Mouse (Mus musculus) retina, embryonic 14.5 days (tissue): Measurements from ENCODE around the gene Rad51d.
A peak's percentile ranks its signal among the peaks of the same experiment; 100 is the strongest.
"Not testable (repeated sequence)": the region's sequence is repeated elsewhere in the genome, so short reads cannot be mapped to it uniquely, and the experiment has no call there.

Source experiments
- DNase-seq: peaks from one replicate; pipeline ENCODE4 v3.0.0-alpha.2; 2015; ENCODE audit warnings: low spot score

Gene Rad51d

GRCm38 (mm10) chr11:82890342-82890762, at the start of gene Rad51d:
Gene Rad51d (minus strand): TSS chr11:82890614.
- peak; percentile 97 for DNase-seq

- DNase-seq = no peak
These were observed 42.8 kb upstream of the Rad51d start for GRCm38 (mm10) chr11:82933186-82933585.

- not testable (repeated sequence) for DNase-seq
These were observed 41.4 kb upstream of the Rad51d start for GRCm38 (mm10) chr11:82931671-82932450.

GRCm38 (mm10) chr11:82931161-82931560, 40.7 kb upstream of the Rad51d start:
- not testable (repeated sequence) for DNase-seq

GRCm38 (mm10) chr11:82930391-82930955, 40.1 kb upstream of the Rad51d start:
- DNase-seq = peak; percentile 50

GRCm38 (mm10) chr11:82929633-82929950, 39.2 kb upstream of the Rad51d start:
- DNase-seq = no peak

GRCm38 (mm10) chr11:82928897-82929632, 38.7 kb upstream of the Rad51d start:
- DNase-seq = no peak

- DNase-seq = not testable (repeated sequence)
These were observed 33.5 kb upstream of the Rad51d start for GRCm38 (mm10) chr11:82923910-82924309.

- no peak for DNase-seq
These were observed 31.3 kb upstream of the Rad51d start for GRCm38 (mm10) chr11:82921691-82922090.

- no peak for DNase-seq
These were observed 30.4 kb upstream of the Rad51d start for GRCm38 (mm10) chr11:82920768-82921167.

GRCm38 (mm10) chr11:82914711-82915352, 24.4 kb upstream of the Rad51d start:
- DNase-seq = peak; percentile 88

GRCm38 (mm10) chr11:82910679-82911389, 20.4 kb upstream of the Rad51d start:
- DNase-seq = no peak

- DNase-seq = no peak
These were observed 19.8 kb upstream of the Rad51d start, which contains the start of gene Unc45b for GRCm38 (mm10) chr11:82910250-82910649. Gene Unc45b (plus strand): TSS chr11:82910550.

GRCm38 (mm10) chr11:82908608-82908989, 18.2 kb upstream of the Rad51d start:
- DNase-seq = no peak

- peak; percentile 97 for DNase-seq
These were observed 17.5 kb upstream of the Rad51d start, which contains the start of gene Nle1 for GRCm38 (mm10) chr11:82907651-82908607. Gene Nle1 (minus strand): TSS chr11:82908411.

GRCm38 (mm10) chr11:82905816-82906215, 15.4 kb upstream of the Rad51d start:
- DNase-seq = no peak

- no peak for DNase-seq
These were observed 14.5 kb upstream of the Rad51d start for GRCm38 (mm10) chr11:82904952-82905351.

GRCm38 (mm10) chr11:82901606-82902310, 11.3 kb upstream of the Rad51d start:
- DNase-seq = no peak

GRCm38 (mm10) chr11:82899720-82900119, 9.3 kb upstream of the Rad51d start:
- no peak for DNase-seq

GRCm38 (mm10) chr11:82897478-82897877, 7.1 kb upstream of the Rad51d start:
- no peak for DNase-seq
